Mouse (Mus musculus) midbrain, embryonic 13.5 days (tissue): ENCODE measurements around the gene Mcoln2. TPM values are rescaled to one million over a fixed set of nuclear protein-coding genes. Genes with fewer than 3 reads are reported as not detected.
A peak's percentile ranks its signal among the peaks of the same experiment; 100 is the strongest.
"Not testable (repeated sequence)": the region's sequence is repeated elsewhere in the genome, so short reads cannot be mapped to it uniquely, and the experiment has no call there.

Experiments used
- ATAC-seq: fragments of 200-750 bp; cut with Nextera tagmentation; 2 replicates; pipeline ENCODE4 v1.8.0; 2017; ENCODE audit warnings: mild to moderate bottlenecking, moderate TSS enrichment, moderate library complexity
- H3K27ac ChIP-seq: fragments of 300-500 bp; sonication (generic); 2 replicates; pipeline ENCODE4 v1.5.1; 2015; ENCODE audit warnings: inconsistent platforms, mild to moderate bottlenecking, moderate library complexity
- H3K27me3 ChIP-seq: fragments of 300-500 bp; sonication (generic); 2 replicates; pipeline ENCODE4 v1.6.1; 2015; ENCODE audit warnings: mild to moderate bottlenecking, inconsistent platforms
- H3K36me3 ChIP-seq: fragments of 300-500 bp; sonication (generic); 2 replicates; pipeline ENCODE4 v1.6.1; 2015; ENCODE audit warnings: mild to moderate bottlenecking, inconsistent platforms
- H3K4me1 ChIP-seq: fragments of 300-500 bp; sonication (generic); replicated peaks from 2 replicates; pipeline ENCODE4 v1.6.1; 2015; ENCODE audit warnings: inconsistent platforms
- H3K4me2 ChIP-seq: fragments of 300-500 bp; sonication (generic); replicated peaks from 2 replicates; pipeline ENCODE4 v1.6.1; 2015; ENCODE audit warnings: moderate library complexity, mild to moderate bottlenecking, inconsistent platforms
- H3K4me3 ChIP-seq: fragments of 300-500 bp; sonication (generic); replicated peaks from 2 replicates; pipeline ENCODE4 v1.5.1; 2015; ENCODE audit warnings: mild to moderate bottlenecking, inconsistent platforms
- H3K9ac ChIP-seq: fragments of 300-500 bp; sonication (generic); replicated peaks from 2 replicates; pipeline ENCODE4 v1.6.1; 2015; ENCODE audit warnings: mild to moderate bottlenecking, inconsistent platforms
- H3K9me3 ChIP-seq: fragments of 300-500 bp; sonication (generic); 2 replicates; pipeline ENCODE4 v1.6.1; 2016; ENCODE audit warnings: mild to moderate bottlenecking, inconsistent platforms
- WGBS: fragments of 180-500 bp; shearing (Covaris S2); methylation state at CpG from one replicate; pipeline ENCODE4 v1.1.7; 2015; 5-methylcytosine and 5-hydroxymethylcytosine counted together
- polyA plus RNA-seq: library from polyadenylated mRNA; unstranded; fragments of >200 nt; fragmentation: Nextera tagmentation; extraction: Ambion mirVana; gene quantifications from 2 replicates; pipeline ENCODE4 v1.2.1, GENCODE M21; 2015

Gene Mcoln2
- polyA plus RNA-seq, 1 experiment from 2014 or later, result 0.35 TPM

- H3K27me3 ChIP-seq, result no peaks in the 10 kb centered on the region; the same call in 1 of the 2 replicates
- 0 out of 2 replicates have a peak, but pooled peaks cover 5% of the 10 kb centered on the region for H3K4me1 ChIP-seq
- H3K27ac ChIP-seq, result no peak overlapping the region
- no peaks in the 10 kb centered on the region for H3K9me3 ChIP-seq
- no peak overlapping the region for H3K9ac ChIP-seq
- H3K36me3 ChIP-seq, result no peaks in the 10 kb centered on the region
- WGBS, result 32% methylated on average over 6 of the region's 6 CpGs
- no peak overlapping the region for H3K4me2 ChIP-seq
- no peak for ATAC-seq
- H3K4me3 ChIP-seq, result no peak overlapping the region
These were observed 46.7 kb downstream of the Mcoln2 start for GRCm38 (mm10) chr3:146196301-146196700.

GRCm38 (mm10) chr3:146196780-146197743 lies 47.4 kb downstream of the Mcoln2 start:
- no peak for ATAC-seq
- H3K4me2 ChIP-seq, result no peak overlapping the region
- no peak overlapping the region for H3K4me3 ChIP-seq
- H3K36me3 ChIP-seq, result no peaks in the 10 kb centered on the region
- H3K9ac ChIP-seq, result no peak overlapping the region
- WGBS, result 82% methylated on average over 17 of the region's 17 CpGs
- H3K4me1 ChIP-seq, result 0 out of 2 replicates have a peak, but pooled peaks cover 5% of the 10 kb centered on the region
- H3K9me3 ChIP-seq, result no peaks in the 10 kb centered on the region
- no peaks in the 10 kb centered on the region for H3K27me3 ChIP-seq
- no peak overlapping the region for H3K27ac ChIP-seq

- 87% methylated on average over 12 of the region's 12 CpGs for WGBS
- Histone ChIP-seq H3K4me3 (no peak overlapping the region), H3K27me3 (no peaks in the 10 kb centered on the region), H3K4me1 (0 out of 2 replicates have a peak, but pooled peaks cover 5% of the 10 kb centered on the region), H3K36me3 (no peaks in the 10 kb centered on the region), H3K9me3 (no peaks in the 10 kb centered on the region), H3K27ac (no peak overlapping the region), H3K4me2 (no peak overlapping the region), H3K9ac (no peak overlapping the region)
- no peak for ATAC-seq
These were observed 48.2 kb downstream of the Mcoln2 start for GRCm38 (mm10) chr3:146197785-146198184.

- H3K4me2 ChIP-seq, result no peak overlapping the region
- H3K9ac ChIP-seq, result no peak overlapping the region
- H3K27ac ChIP-seq, result no peak overlapping the region
- H3K4me1 ChIP-seq, result 0 out of 2 replicates have a peak, but pooled peaks cover 5% of the 10 kb centered on the region
- ATAC-seq, result peak; percentile 79
- H3K27me3 ChIP-seq, result no peaks in the 10 kb centered on the region
- H3K9me3 ChIP-seq, result no peaks in the 10 kb centered on the region
- no peak overlapping the region for H3K4me3 ChIP-seq
- no peaks in the 10 kb centered on the region for H3K36me3 ChIP-seq
- WGBS, result 73% methylated on average over 11 of the region's 11 CpGs
These were observed 49.3 kb downstream of the Mcoln2 start for GRCm38 (mm10) chr3:146198803-146199481.

GRCm38 (mm10) chr3:146199486-146199885 lies 49.9 kb downstream of the Mcoln2 start:
- H3K27me3 ChIP-seq, result no peaks in the 10 kb centered on the region
- no peak overlapping the region for H3K9ac ChIP-seq
- H3K27ac ChIP-seq, result no peak overlapping the region
- no peak overlapping the region for H3K4me3 ChIP-seq
- H3K9me3 ChIP-seq, result no peaks in the 10 kb centered on the region
- 0 out of 2 replicates have a peak, but pooled peaks have one; percentile 44 for ATAC-seq
- no peaks in the 10 kb centered on the region for H3K36me3 ChIP-seq
- H3K4me1 ChIP-seq, result 0 out of 2 replicates have a peak, but pooled peaks cover 5% of the 10 kb centered on the region
- 73% methylated on average over 3 of the region's 3 CpGs for WGBS
- no peak overlapping the region for H3K4me2 ChIP-seq

- WGBS, result 84% methylated on average over 2 of the region's 2 CpGs
- Histone ChIP-seq H3K9me3 (no peaks in the 10 kb centered on the region), H3K36me3 (no peaks in the 10 kb centered on the region)
These were observed 54.7 kb downstream of the Mcoln2 start for GRCm38 (mm10) chr3:146204375-146204774.

GRCm38 (mm10) chr3:146205305-146205704 lies 55.7 kb downstream of the Mcoln2 start:
- Histone ChIP-seq H3K4me3 (no peak overlapping the region), H3K27ac (no peak overlapping the region), H3K36me3 (no peaks in the 10 kb centered on the region), H3K27me3 (no peaks in the 10 kb centered on the region), H3K4me2 (no peak overlapping the region), H3K9ac (no peak overlapping the region), H3K9me3 (no peaks in the 10 kb centered on the region), H3K4me1 (no peaks in the 10 kb centered on the region)
- WGBS, result 83% methylated on average over 11 of the region's 11 CpGs
- ATAC-seq, result no peak

More at GRCm38 (mm10) chr3:146204375-146204774, 54.7 kb downstream of the Mcoln2 start:
- Histone ChIP-seq H3K9ac (no peak overlapping the region), H3K4me2 (no peak overlapping the region), H3K27me3 (no peaks in the 10 kb centered on the region), H3K27ac (no peak overlapping the region), H3K4me1 (no peaks in the 10 kb centered on the region), H3K4me3 (no peak overlapping the region)
- ATAC-seq, result no peak

- H3K9me3 ChIP-seq, result no peaks in the 10 kb centered on the region
- no peaks in the 10 kb centered on the region for H3K27me3 ChIP-seq
- no peak overlapping the region for H3K27ac ChIP-seq
- H3K9ac ChIP-seq, result no peak overlapping the region
- H3K36me3 ChIP-seq, result no peaks in the 10 kb centered on the region
- ATAC-seq, result no peak
- no peaks in the 10 kb centered on the region for H3K4me1 ChIP-seq
- no peak overlapping the region for H3K4me2 ChIP-seq
- 82% methylated on average over 2 of the region's 2 CpGs for WGBS
- H3K4me3 ChIP-seq, result no peak overlapping the region
These were observed 57.0 kb downstream of the Mcoln2 start for GRCm38 (mm10) chr3:146206635-146207034.

- no peaks in the 10 kb centered on the region for H3K36me3 ChIP-seq
- H3K9me3 ChIP-seq, result no peaks in the 10 kb centered on the region
- no peak overlapping the region for H3K4me3 ChIP-seq
- H3K4me2 ChIP-seq, result no peak overlapping the region
- H3K27ac ChIP-seq, result no peak overlapping the region
- no peaks in the 10 kb centered on the region for H3K4me1 ChIP-seq
- ATAC-seq, result no peak
- WGBS, result 88% methylated on average over 2 of the region's 2 CpGs
- no peaks in the 10 kb centered on the region for H3K27me3 ChIP-seq
- H3K9ac ChIP-seq, result no peak overlapping the region
These were observed 57.8 kb downstream of the Mcoln2 start for GRCm38 (mm10) chr3:146207440-146207839.

GRCm38 (mm10) chr3:146209759-146210158 lies 60.1 kb downstream of the Mcoln2 start:
- H3K4me1 ChIP-seq, H3K4me3 ChIP-seq, H3K27me3 ChIP-seq, H3K9ac ChIP-seq, H3K9me3 ChIP-seq, H3K4me2 ChIP-seq, H3K36me3 ChIP-seq, H3K27ac ChIP-seq, ATAC-seq: not testable (repeated sequence)
- 96% methylated on average over 8 of the region's 8 CpGs for WGBS

- no peak overlapping the region for H3K4me3 ChIP-seq
- H3K4me1 ChIP-seq, result no peaks in the 10 kb centered on the region
- no peak overlapping the region for H3K9ac ChIP-seq
- H3K27me3 ChIP-seq, result no peaks in the 10 kb centered on the region
- no peaks in the 10 kb centered on the region for H3K9me3 ChIP-seq
- 90% methylated on average over 4 of the region's 4 CpGs for WGBS
- no peak overlapping the region for H3K4me2 ChIP-seq
- H3K36me3 ChIP-seq, result no peaks in the 10 kb centered on the region
- ATAC-seq, result no peak
- no peak overlapping the region for H3K27ac ChIP-seq
These were observed 61.6 kb downstream of the Mcoln2 start for GRCm38 (mm10) chr3:146211141-146211747.

GRCm38 (mm10) chr3:146211964-146212363 lies 62.3 kb downstream of the Mcoln2 start:
- Histone ChIP-seq H3K27ac (no peak overlapping the region), H3K4me2 (no peak overlapping the region), H3K36me3 (no peaks in the 10 kb centered on the region), H3K27me3 (no peaks in the 10 kb centered on the region), H3K9ac (no peak overlapping the region), H3K4me3 (no peak overlapping the region), H3K9me3 (no peaks in the 10 kb centered on the region), H3K4me1 (no peaks in the 10 kb centered on the region)
- 88% methylated on average over 2 of the region's 2 CpGs for WGBS
- ATAC-seq, result no peak
